10 mouse cellular contexts compared by ENCODE assay signal in genomic region chr5:101703374-101704260, GRCm38 (mm10). TPM values are rescaled to one million over a fixed set of nuclear protein-coding genes. Genes with fewer than 3 reads are reported as not detected.
DNase-seq lines count a peak whose midpoint lies in the region; ATAC-seq and TF ChIP-seq lines count a peak whose summit lies in the region.
"Had no signal": no experiment of that assay in that cellular context is flagged by ENCODE, and none has a peak within 500 bp of the region (broad histone marks: within the 10 kb centered on the region; RNA-seq: fewer than 3 reads in every experiment).

No protein-coding gene starts in this region.

- no peak overlapping the region for H3K4me2 ChIP-seq in lung, embryonic 16.5 days (ENCODE audit: low read depth, low read length)
- no peak overlapping the region for H3K4me2 ChIP-seq in embryonic facial prominence, embryonic 14.5 days (ENCODE audit: low read depth, low read length)
- H3K4me2 ChIP-seq in myocyte (ENCODE audit: low read depth): peak overlapping the region; percentile 68

- no peaks in the 10 kb centered on the region for H3K4me1 ChIP-seq in heart, adult 2 months (ENCODE audit: control insufficient read depth, insufficient read depth, low read length)
- no peaks in the 10 kb centered on the region for H3K4me1 ChIP-seq in lung, embryonic 16.5 days (replicated peaks; ENCODE audit: control insufficient read depth, insufficient read depth, low read length)
- no peaks in the 10 kb centered on the region for H3K4me1 ChIP-seq in embryonic facial prominence, embryonic 14.5 days (ENCODE audit: control insufficient read depth, insufficient read depth, low read length)
- no peaks in the 10 kb centered on the region for H3K4me1 ChIP-seq in midbrain, embryonic 10.5 days

- 60% methylated on average over 24 of the region's 25 CpGs for WGBS in heart, adult 2 months
- WGBS in lung, embryonic 16.5 days: 50% methylated on average over 24 of the region's 25 CpGs
- WGBS in embryonic facial prominence, embryonic 14.5 days: 63% methylated on average over 24 of the region's 25 CpGs
- whole genome bisulfite sequencing in midbrain, embryonic 10.5 days: 84% methylated on average over 24 of the region's 25 CpGs

- no peak overlapping the region for H3K4me3 ChIP-seq in heart, adult 2 months
- peak overlapping the region; percentile 5 for H3K4me3 ChIP-seq in lung, embryonic 16.5 days (ENCODE audit: low read length)
- 0 out of 2 replicates have a peak overlapping the region, but pooled peaks have one; percentile 5 for H3K4me3 ChIP-seq in embryonic facial prominence, embryonic 14.5 days (ENCODE audit: low read depth, low read length)
- H3K4me3 ChIP-seq in myocyte: peak overlapping the region; percentile 22
- H3K4me3 ChIP-seq in midbrain, embryonic 10.5 days: no peak overlapping the region

- H3K27me3 ChIP-seq in heart, adult 2 months (ENCODE audit: control insufficient read depth, insufficient read depth, low read length): no peaks in the 10 kb centered on the region
- H3K27me3 ChIP-seq in lung, embryonic 16.5 days (ENCODE audit: control insufficient read depth, insufficient read depth, low read depth, low read length): no peaks in the 10 kb centered on the region
- no peaks in the 10 kb centered on the region for H3K27me3 ChIP-seq in embryonic facial prominence, embryonic 14.5 days (replicated peaks; ENCODE audit: control insufficient read depth, insufficient read depth, low read length)
- no peaks in the 10 kb centered on the region for H3K27me3 ChIP-seq in myocyte (ENCODE audit: control insufficient read depth, insufficient read depth, insufficient read length)
- H3K27me3 ChIP-seq in midbrain, embryonic 10.5 days (ENCODE audit: low read depth, poor library complexity, severe bottlenecking): no peaks in the 10 kb centered on the region

- no peak overlapping the region for H3K9ac ChIP-seq in heart, adult 2 months (ENCODE audit: low read depth, low read length)
- H3K9ac ChIP-seq in lung, embryonic 16.5 days (ENCODE audit: low read length): no peak overlapping the region
- no peak overlapping the region; the same call in 1 of the 2 replicates for H3K9ac ChIP-seq in embryonic facial prominence, embryonic 14.5 days (ENCODE audit: low read depth, low read length)

- no peaks in the 10 kb centered on the region for H3K36me3 ChIP-seq in heart, adult 2 months (ENCODE audit: control insufficient read depth, insufficient read depth, low read length)
- no peaks in the 10 kb centered on the region for H3K36me3 ChIP-seq in lung, embryonic 16.5 days (ENCODE audit: control insufficient read depth, insufficient read depth, low read length)
- no peaks in the 10 kb centered on the region for H3K36me3 ChIP-seq in embryonic facial prominence, embryonic 14.5 days (ENCODE audit: control insufficient read depth, insufficient read depth, low read length)
- H3K36me3 ChIP-seq in myocyte (ENCODE audit: control insufficient read depth, insufficient read depth): no peaks in the 10 kb centered on the region
- no peaks in the 10 kb centered on the region for H3K36me3 ChIP-seq in midbrain, embryonic 10.5 days

- ATAC-seq in lung, embryonic 16.5 days (ENCODE audit: low read depth): 0 out of 2 replicates have a peak, but pooled peaks have one; percentile 34
- no peak for ATAC-seq in embryonic facial prominence, embryonic 14.5 days (ENCODE audit: low read depth)

- intact Hi-C loops in heart, adult 2 months (cut with DNase I): no loop called here

- peak; percentile 4 to 20 for DNase-seq in heart, adult 2 months
- no peak for DNase-seq in heart, adult 11 months
- DNase-seq in lung, postnatal 14 days: no peak
- peak; percentile 10 for DNase-seq in embryonic facial prominence, embryonic 14.5 days (ENCODE audit: low spot score)
- DNase-seq in c-Kit-positive CD71-positive TER-119-positive erythroid progenitor cells, embryonic 14.5 days (ENCODE audit: low spot score): no peak
- DNase-seq in midbrain, embryonic 10.5 days (ENCODE audit: low spot score): no peak
- DNase-seq: cerebellum, adult 8-10 months; lung, adult 18-20 months had no signal

- no peaks in the 10 kb centered on the region for H3K79me2 ChIP-seq in heart, adult 2 months (replicated peaks; ENCODE audit: control insufficient read depth, insufficient read depth, low read length)
- no peaks in the 10 kb centered on the region for H3K79me2 ChIP-seq in myocyte (ENCODE audit: control insufficient read depth, insufficient read depth)

- H3K27ac ChIP-seq in heart, adult 2 months: no peak overlapping the region
- no peak overlapping the region for H3K27ac ChIP-seq in lung, embryonic 16.5 days (ENCODE audit: low read length)
- no peak overlapping the region for H3K27ac ChIP-seq in embryonic facial prominence, embryonic 14.5 days (replicated peaks; ENCODE audit: low read depth, low read length)
- H3K27ac ChIP-seq in midbrain, embryonic 10.5 days (replicated peaks): no peak overlapping the region

- no peak for TF ChIP-seq CTCF in heart, adult 2 months (IDR thresholded peaks at IDR 0.05)

- no peak for TF ChIP-seq EP300 in heart, adult 2 months (IDR thresholded peaks at IDR 0.05; ENCODE audit: insufficient read depth, low read depth, low read length)

- H3ac ChIP-seq in myocyte (ENCODE audit: control insufficient read depth, insufficient read length): no peak overlapping the region

- TF ChIP-seq POLR2A in heart, adult 2 months (IDR thresholded peaks at IDR 0.05; ENCODE audit: insufficient read depth, low read depth, low read length): no peak
- peak; percentile 54 for TF ChIP-seq POLR2A in myocyte (IDR thresholded peaks at IDR 0.05; ENCODE audit: insufficient read length, low read depth)

- no peaks in the 10 kb centered on the region for H3K9me3 ChIP-seq in lung, embryonic 16.5 days (ENCODE audit: control insufficient read depth, low read length)
- no peaks in the 10 kb centered on the region; the same call in 1 of the 2 replicates for H3K9me3 ChIP-seq in embryonic facial prominence, embryonic 14.5 days (ENCODE audit: control insufficient read depth, low read length)
- no peaks in the 10 kb centered on the region for H3K9me3 ChIP-seq in midbrain, embryonic 10.5 days (replicated peaks)

TF ChIP-seq in myocyte, 11 proteins besides CTCF, POLR2A, EP300 and RAD21:
- TF ChIP-seq MYOD1 (IDR thresholded peaks at IDR 0.05; ENCODE audit: control insufficient read depth in 1 of 3, insufficient read length in 2 of 3, low read depth in 2 of 3): no peak
- no peak for TF ChIP-seq MYOG (IDR thresholded peaks at IDR 0.05; ENCODE audit: control insufficient read depth in 1 of 3, insufficient read depth in 1 of 3, insufficient read length in 2 of 3, low read depth in 2 of 3)
- TF ChIP-seq TCF3 (IDR thresholded peaks at IDR 0.05; ENCODE audit: insufficient read length, low read depth): no peak

RNA-seq across cellular contexts. Expression of gene Nkx6-1, which starts 38.8 kb away (rescaled TPM):
- under 1 TPM in 1 of 2 experiments, not detected in 1; 0.09 TPM for total RNA-seq in heart, adult 2 months (2021)
- 0.08 TPM in 1 of 2 replicates, not detected in the other for polyA plus RNA-seq in heart, adult 2 months (2012; rRNA removed)
- polyA plus RNA-seq in lung, embryonic 16.5 days (2015; fragmentation: Nextera tagmentation; extraction: Ambion mirVana): 0.15 and 0.24 TPM in 2 replicates
- polyA plus RNA-seq in embryonic facial prominence, embryonic 14.5 days (2014; fragmentation: Nextera tagmentation; extraction: Ambion mirVana): 0.18 and 0.25 TPM in 2 replicates
- polyA plus RNA-seq in myocyte (2012; fragmentation: generic; extraction: Trizol): not detected
- polyA plus RNA-seq in midbrain, embryonic 10.5 days (2016; fragmentation: Nextera tagmentation; extraction: Ambion mirVana): 9.0 and 11.0 TPM in 2 replicates

Comparison
In these comparisons a context has a peak if more than half of its experiments do, and no peak if none do; other contexts are left out.
1. DNase-seq: peak in heart, adult 2 months (2 of 2) and embryonic facial prominence, embryonic 14.5 days (single experiment); none in heart, adult 11 months (single experiment), lung, postnatal 14 days (single experiment), c-Kit-positive CD71-positive TER-119-positive erythroid progenitor cells, embryonic 14.5 days (single experiment) and midbrain, embryonic 10.5 days (single experiment).
2. H3K4me3 ChIP-seq: peak in lung, embryonic 16.5 days (single experiment), embryonic facial prominence, embryonic 14.5 days (single experiment) and myocyte (single experiment); none in heart, adult 2 months (single experiment) and midbrain, embryonic 10.5 days (single experiment).